Mouse (Mus musculus) monocyte, adult 59 days (primary cell): Measurements from ENCODE around the gene Sept12. TPM values are rescaled to one million over a fixed set of nuclear protein-coding genes. Genes with fewer than 3 reads are reported as not detected.

Experiments used
- total RNA-seq, 2 experiments: library from RNA; stranded (reverse); gene quantifications; one replicate each; pipeline ENCODE4 v1.2.4; 2023

Gene Sept12
- not detected for total RNA-seq

DNA sequence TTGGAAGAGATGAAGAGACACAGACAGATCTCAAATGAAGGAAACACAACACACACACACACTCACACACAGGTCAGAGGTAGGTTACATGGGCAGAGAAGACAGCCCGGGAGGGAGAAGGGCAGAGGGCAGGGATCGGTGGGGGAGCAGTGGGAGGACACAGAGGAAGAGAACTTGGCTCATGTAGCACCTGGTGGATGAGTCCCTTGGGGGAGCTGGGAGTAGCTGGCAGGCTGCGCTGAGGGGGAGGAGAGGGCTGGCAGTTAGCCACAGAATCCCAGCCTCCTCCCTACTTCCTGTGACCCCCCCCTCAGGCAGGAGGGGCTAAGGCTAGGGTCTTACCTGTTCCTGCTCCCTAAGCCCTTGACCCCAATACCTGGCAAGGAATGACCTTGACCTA lies at the start of gene Sept12:
TSS of gene Sept12 (minus strand) at position 300 of the 400 bp plus-strand sequence.

DNA sequence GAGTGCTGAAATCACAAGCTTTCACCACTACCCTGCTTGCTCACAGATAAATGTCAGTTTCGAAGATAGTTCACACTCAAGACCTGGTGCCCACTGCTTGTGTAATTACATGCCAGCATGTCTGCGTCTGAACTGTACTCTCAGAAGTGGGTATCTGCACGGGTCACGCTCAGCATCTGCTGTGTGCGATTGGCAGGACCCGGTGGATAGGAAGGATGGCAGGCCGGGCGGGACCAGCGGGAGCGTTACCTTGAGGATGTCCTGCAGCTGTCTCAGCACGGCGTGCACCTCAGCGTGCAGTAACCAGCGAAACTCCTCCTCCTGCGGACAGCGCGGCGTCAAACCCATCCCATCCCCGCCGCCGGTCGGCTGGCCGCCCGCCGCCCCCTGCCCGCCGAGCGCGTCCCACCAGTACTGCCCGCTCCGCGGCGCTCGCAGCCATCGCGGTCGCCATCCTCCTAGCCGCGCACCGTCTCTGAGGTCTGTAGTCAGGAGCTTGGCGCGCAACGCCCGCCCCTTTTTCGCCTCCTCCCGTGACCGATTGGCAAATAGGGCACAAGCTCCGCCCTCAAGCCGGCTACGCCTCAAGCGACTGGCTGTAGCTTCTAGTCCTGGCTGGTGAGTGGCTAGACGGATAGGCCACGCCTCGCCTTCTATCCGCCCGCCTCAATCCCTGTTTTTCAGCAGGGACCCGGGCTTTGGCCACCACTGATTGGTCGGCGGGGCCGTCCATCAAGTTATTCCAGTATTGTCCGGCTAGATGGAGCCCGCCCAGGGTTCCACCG lies 15.6 kb upstream of the Sept12 start, which contains the start of gene Rogdi:
TSS of gene Rogdi (minus strand) at position 500 of the 785 bp plus-strand sequence.

GRCm38 (mm10) chr16:5007067-5007466 lies 9.4 kb upstream of the Sept12 start, which contains the start of gene Smim22:
Gene Smim22, plus strand, starts transcription at chr16:5007288.

DNA sequence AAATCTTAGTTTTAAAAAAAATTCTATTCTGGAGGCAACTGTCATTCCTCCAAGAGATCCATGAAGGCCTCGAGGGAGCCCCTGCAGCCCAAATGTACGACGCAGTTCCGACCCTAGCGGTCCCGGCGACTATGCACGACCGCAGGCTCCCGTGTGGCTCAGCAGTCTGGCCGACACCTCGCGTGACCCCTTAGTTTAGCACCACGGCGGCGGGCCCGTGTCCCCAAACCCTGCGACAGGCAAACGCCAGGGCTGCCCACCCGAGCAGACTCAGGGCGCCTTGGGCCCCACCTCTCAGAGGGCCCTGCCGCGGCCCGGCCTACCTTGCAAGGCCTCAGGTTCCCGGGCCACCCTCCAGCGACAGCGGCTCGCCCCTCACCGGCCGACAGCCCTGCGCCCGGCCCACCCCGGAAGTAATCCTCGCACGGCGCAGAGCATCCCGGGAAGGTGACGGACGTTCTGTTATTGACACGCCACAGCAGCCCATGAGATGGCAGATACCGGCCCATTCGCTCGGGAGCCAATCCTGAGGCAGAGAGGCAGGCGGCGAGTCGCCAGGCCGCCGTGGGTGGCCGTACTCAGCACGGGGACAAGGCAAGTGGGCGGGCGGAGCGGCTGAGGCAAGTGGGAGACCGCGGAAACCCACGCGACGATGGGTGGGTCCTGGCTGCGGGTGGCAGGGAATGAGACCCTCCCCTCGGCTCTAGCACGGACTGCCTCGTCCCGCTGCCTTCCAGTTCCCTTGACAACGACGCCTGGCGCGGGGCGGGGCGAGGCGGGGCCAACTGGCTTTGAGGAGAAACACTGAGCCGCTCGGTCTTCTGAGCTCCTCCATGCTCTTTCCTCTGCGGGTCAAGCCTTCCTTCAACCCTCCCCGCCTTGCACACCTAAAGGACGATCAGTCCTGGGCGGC lies 33.6 kb downstream of the Sept12 start, which contains the start of gene Anks3:
TSS of gene Anks3 (minus strand) at position 409 of the 913 bp plus-strand sequence.

GRCm38 (mm10) chr16:4938461-4938860 lies 59.2 kb downstream of the Sept12 start, which contains the start of gene Nudt16l1:
Gene Nudt16l1, plus strand, starts transcription at chr16:4938761.

Other genes with a start within 250 kb of the Sept12 start
- gene Cdip1, start 207.6 kb downstream of the Sept12 start, total RNA-seq, result 10 to 100 TPM; 39.5 to 44.0 TPM
- gene 4930562C15Rik, start 162.4 kb downstream of the Sept12 start, total RNA-seq, result not detected
- gene Ubald1, start 117.5 kb downstream of the Sept12 start, total RNA-seq, result 10 to 100 TPM; 80.9 to 88.1 TPM
- 10 to 100 TPM; 67.1 to 77.5 TPM for gene Mgrn1, start 111.6 kb downstream of the Sept12 start, total RNA-seq
- gene Nudt16l1, start 59.1 kb downstream of the Sept12 start, total RNA-seq, result 10 to 100 TPM; 32.8 to 40.9 TPM
- 10 to 100 TPM; 32.1 to 42.8 TPM for gene Anks3, start 33.6 kb downstream of the Sept12 start, total RNA-seq
- gene Smim22, start 9.4 kb upstream of the Sept12 start, total RNA-seq, result not detected
- 10 to 100 TPM; 85.5 to 87.1 TPM for gene Rogdi, start 15.7 kb upstream of the Sept12 start, total RNA-seq
- 100 to 1,000 TPM; 117 to 122 TPM for gene Glyr1, start 52.0 kb upstream of the Sept12 start, total RNA-seq
- 10 to 100 TPM; 72.0 to 76.6 TPM for gene Ubn1, start 52.2 kb upstream of the Sept12 start, total RNA-seq
- gene Ppl, start 134.6 kb upstream of the Sept12 start, total RNA-seq, result under 1 TPM; 0.13 to 0.27 TPM
- not detected for gene Sec14l5, start 149.3 kb upstream of the Sept12 start, total RNA-seq
- 10 to 100 TPM; 62.3 to 71.2 TPM for gene Nagpa, start 206.2 kb upstream of the Sept12 start, total RNA-seq
- gene AU021092, start 224.4 kb upstream of the Sept12 start, total RNA-seq, result not detected
- gene Alg1, start 235.8 kb upstream of the Sept12 start, total RNA-seq, result 10 to 100 TPM; 29.4 to 32.8 TPM